Mouse (Mus musculus): Measurements from ENCODE around the gene Gpr1. TPM values are rescaled to one million over a fixed set of nuclear protein-coding genes. Genes with fewer than 3 reads are reported as not detected.
"Not testable (repeated sequence)": the region's sequence is repeated elsewhere in the genome, so short reads cannot be mapped to it uniquely, and the experiment has no call there.

The Gpr1 gene
- total RNA-seq, 2 experiments from 2014 or later, result 0.47 to 0.48 TPM

- no peak for DNase-seq (ENCODE audit: low spot score in 2 of 2)
These were observed 10.7 kb upstream of the Gpr1 start for GRCm38 (mm10) chr1:63225009-63225408.

- no peak for DNase-seq (ENCODE audit: low spot score in 2 of 2)
These were observed 4.9 kb upstream of the Gpr1 start for GRCm38 (mm10) chr1:63219277-63219676.

- DNase-seq (ENCODE audit: low spot score in 2 of 2), result no peak
These were observed 288 bp upstream of the Gpr1 start for GRCm38 (mm10) chr1:63214631-63215030.

- no peak for DNase-seq (ENCODE audit: low spot score in 2 of 2)
These were observed 669 bp downstream of the Gpr1 start for GRCm38 (mm10) chr1:63213478-63214270.

- DNase-seq (ENCODE audit: low spot score in 2 of 2), result no peak
These were observed 4.3 kb downstream of the Gpr1 start for GRCm38 (mm10) chr1:63209861-63210529.

GRCm38 (mm10) chr1:63207607-63208006, 6.7 kb downstream of the Gpr1 start:
- DNase-seq (ENCODE audit: low spot score in 2 of 2), result no peak

GRCm38 (mm10) chr1:63204660-63205394, 9.5 kb downstream of the Gpr1 start:
- no peak for DNase-seq (ENCODE audit: low spot score in 2 of 2)

- DNase-seq (ENCODE audit: low spot score in 2 of 2), result peak in 1 of 2 experiments; percentile 67
These were observed 10.2 kb downstream of the Gpr1 start for GRCm38 (mm10) chr1:63203950-63204659.

- DNase-seq (ENCODE audit: low spot score in 2 of 2), result no peak
These were observed 10.9 kb downstream of the Gpr1 start for GRCm38 (mm10) chr1:63203471-63203870.

GRCm38 (mm10) chr1:63201672-63202071, 12.7 kb downstream of the Gpr1 start:
- DNase-seq (ENCODE audit: low spot score in 2 of 2), result no peak

GRCm38 (mm10) chr1:63200322-63200721, 14.0 kb downstream of the Gpr1 start:
- DNase-seq (ENCODE audit: low spot score in 2 of 2), result no peak

- DNase-seq (ENCODE audit: low spot score in 2 of 2), result no peak
These were observed 15.0 kb downstream of the Gpr1 start for GRCm38 (mm10) chr1:63199387-63199786.

GRCm38 (mm10) chr1:63195848-63196512, 18.4 kb downstream of the Gpr1 start:
- DNase-seq (ENCODE audit: low spot score in 2 of 2), result no peak

GRCm38 (mm10) chr1:63192306-63193065, 21.9 kb downstream of the Gpr1 start:
- no peak for DNase-seq (ENCODE audit: low spot score in 2 of 2)

GRCm38 (mm10) chr1:63190851-63191250, 23.5 kb downstream of the Gpr1 start:
- peak in 1 of 2 experiments; percentile 40 for DNase-seq (ENCODE audit: low spot score in 2 of 2)

GRCm38 (mm10) chr1:63188536-63188935, 25.8 kb downstream of the Gpr1 start:
- DNase-seq (ENCODE audit: low spot score in 2 of 2), result no peak

- not testable (repeated sequence) for DNase-seq (ENCODE audit: low spot score in 2 of 2)
These were observed 28.9 kb downstream of the Gpr1 start for GRCm38 (mm10) chr1:63185430-63185829.

GRCm38 (mm10) chr1:63182636-63183270, 31.6 kb downstream of the Gpr1 start:
- DNase-seq (ENCODE audit: low spot score in 2 of 2), result peak in 1 of 2 experiments; percentile 87

- peak in 1 of 2 experiments; percentile 56 for DNase-seq (ENCODE audit: low spot score in 2 of 2)
These were observed 32.1 kb downstream of the Gpr1 start for GRCm38 (mm10) chr1:63182212-63182611.

All from layer of hippocampus, adult 18-20 months (tissue).